Mouse (Mus musculus) cerebellum, adult 18-20 months (tissue): ENCODE measurements around the gene Dnm2.
"Not testable (repeated sequence)": the region's sequence is repeated elsewhere in the genome, so short reads cannot be mapped to it uniquely, and the experiment has no call there.

Experiments
- DNase-seq, 2 experiments: peaks; one replicate each; pipeline ENCODE4 v3.0.0; 2021

Gene Dnm2

GRCm38 (mm10) chr9:21509772-21510688 is 85.3 kb downstream of the Dnm2 start, which contains the start of gene Tmed1:
TSS of gene Tmed1 (minus strand) at chr9:21510252.
- DNase-seq: peak; percentile 94 to 97

DNA sequence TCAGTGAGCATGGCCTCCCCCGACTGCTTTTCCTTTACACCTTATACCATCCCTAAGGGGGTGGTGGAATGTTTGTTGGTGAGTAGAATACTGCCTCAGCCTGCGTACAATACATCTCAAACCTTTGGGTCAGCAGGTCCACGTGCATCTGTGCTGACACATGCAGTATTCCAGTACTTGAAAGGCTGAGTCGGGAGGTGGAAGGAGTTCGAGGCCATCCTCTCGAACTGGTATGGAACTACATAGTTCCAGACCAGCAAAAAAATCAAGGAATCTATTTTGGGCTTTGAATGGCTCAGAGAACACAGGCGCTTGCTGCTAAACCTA is 85.9 kb downstream of the Dnm2 start:
- no peak for DNase-seq

- DNase-seq: no peak
Measured at GRCm38 (mm10) chr9:21511052-21511451, 86.3 kb downstream of the Dnm2 start.

DNA sequence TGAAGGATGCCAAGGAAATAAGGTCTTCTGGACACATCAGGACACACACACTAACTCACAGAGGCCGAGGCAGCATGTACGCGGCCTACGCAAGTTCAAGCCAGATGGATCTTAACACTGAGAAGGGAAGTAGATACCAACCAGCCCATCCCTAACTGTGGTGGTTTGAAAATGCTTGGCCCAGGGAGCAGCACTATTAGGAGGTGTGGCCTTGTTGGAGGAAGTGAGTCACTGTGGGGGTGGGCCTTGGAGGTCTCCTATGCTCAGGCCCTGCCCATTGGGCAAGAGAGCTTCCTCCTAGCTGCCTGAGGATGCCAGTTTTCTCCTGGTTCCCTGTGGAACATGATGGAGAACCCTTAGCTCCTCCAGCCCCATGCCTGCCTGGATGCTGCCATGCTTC is 88.8 kb downstream of the Dnm2 start:
- no peak for DNase-seq

DNA sequence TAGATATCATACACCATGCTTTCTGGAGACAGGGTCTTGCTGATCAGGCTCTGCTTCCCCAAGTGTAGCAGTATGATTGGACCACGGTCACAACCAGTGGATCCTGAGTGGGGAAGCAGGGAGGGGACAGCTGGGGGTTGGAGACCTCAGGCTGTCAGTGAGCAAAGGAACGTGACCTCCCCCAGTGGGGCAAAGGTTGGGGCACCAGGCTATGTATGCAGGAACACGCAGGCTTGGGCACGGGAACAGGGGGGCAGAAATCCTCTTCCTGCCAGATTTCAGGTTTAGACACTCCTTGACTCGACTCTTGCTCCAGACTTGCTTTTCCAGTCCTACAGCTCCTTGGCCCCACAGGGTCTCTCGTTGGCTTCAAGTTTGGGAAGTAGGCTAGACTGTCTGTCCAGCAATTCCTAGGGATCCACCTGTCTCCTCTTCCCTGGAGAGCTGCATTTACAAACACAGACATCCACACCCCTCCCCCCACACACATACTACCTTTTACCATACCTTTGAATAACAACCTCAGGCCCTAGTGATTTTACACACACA is 93.3 kb downstream of the Dnm2 start:
- no peak for DNase-seq

GRCm38 (mm10) chr9:21518690-21519089 is 94.0 kb downstream of the Dnm2 start:
- not testable (repeated sequence) for DNase-seq

DNA sequence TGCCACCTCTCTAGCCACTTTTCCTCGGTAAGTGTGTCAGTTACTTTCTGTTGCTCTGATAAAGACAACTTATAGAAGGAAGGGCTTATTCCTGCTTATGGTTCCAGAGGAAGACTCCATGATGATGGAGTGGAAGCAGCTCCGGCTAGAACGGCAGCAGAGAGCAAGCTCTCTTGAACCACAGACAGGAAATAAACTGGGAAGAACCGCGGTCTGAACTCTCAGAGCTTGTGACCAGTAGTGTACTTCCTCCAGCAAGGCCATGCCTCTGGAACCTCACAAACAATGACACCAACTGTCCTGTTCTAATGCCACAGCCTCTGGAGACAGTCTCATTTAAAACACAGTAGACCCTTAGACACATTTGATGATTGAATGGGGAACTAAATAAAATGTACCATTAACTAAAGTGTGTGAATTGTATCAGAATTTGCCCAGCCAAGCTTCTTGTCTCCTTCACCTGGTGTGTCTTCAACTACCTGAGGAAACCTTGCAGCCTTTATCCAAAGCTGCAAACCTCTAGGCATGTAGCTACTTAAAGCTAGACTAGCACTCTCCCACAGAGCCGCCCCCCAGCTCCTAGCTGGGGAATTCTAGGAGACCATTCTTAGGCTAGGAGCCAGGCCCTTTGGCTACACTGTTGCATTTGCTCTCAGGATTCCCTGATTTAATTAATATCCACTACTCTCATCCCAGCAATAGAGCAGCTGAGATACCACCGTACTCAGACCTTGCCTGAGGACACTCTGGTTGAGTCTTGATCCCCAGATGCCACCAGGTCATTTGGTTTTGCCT is 100.6 kb downstream of the Dnm2 start:
- DNase-seq: no peak

DNA sequence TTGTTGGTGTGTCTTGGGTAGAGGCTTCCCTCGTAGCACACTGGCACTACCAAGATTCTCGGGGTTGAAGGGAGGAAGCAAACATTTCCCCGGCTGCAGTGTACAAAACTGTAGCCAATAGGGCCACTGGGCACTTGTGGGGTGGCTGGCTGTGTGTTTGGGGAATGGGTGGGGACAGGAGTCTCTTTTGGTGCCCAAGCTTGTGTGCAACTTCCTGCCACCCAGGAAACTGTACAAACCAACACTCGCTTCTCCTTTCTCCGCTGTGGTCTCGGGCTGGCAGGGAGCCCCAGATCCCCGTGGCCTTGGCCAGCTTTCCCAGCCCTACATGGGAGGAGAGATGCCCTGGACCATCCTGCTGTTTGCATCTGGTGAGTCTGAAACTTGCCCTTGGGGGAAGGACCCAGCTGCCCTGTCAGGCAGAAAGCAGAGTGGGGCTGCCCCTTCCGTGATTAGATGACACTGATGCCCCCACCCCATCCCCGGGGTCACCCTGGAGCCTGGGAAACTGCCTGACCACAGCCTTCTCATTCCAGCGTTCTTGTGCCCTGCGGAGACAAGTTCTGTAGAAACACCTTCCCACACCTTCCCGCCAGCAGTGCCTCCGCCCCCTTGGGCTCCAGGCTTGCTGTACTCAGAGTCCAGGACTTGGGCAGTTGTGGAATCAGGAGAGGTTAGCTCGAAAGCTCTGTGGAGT is 101.4 kb downstream of the Dnm2 start, which contains the start of gene AB124611:
Gene AB124611 (plus strand): TSS at position 240 of the 697 bp plus-strand sequence.
- no peak for DNase-seq

DNA sequence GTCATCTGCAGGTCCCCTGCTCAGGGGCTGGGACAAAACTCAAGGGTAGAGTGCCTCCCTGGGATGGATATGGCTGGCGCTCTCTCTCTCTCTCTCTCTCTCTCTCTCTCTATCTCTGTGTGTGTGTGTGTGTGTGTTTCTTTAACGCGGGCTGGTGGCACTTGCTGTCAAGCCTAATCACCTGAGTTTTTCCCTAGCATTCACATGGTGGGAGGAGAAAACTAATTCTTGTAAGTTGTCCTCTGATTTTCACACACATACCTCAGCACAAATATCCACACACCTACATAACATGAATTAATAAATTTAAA is 101.9 kb downstream of the Dnm2 start:
- DNase-seq: no peak

GRCm38 (mm10) chr9:21527100-21527801 is 102.5 kb downstream of the Dnm2 start:
- no peak for DNase-seq

GRCm38 (mm10) chr9:21527917-21528324 is 103.2 kb downstream of the Dnm2 start:
- DNase-seq: no peak

- no peak for DNase-seq
Measured at GRCm38 (mm10) chr9:21536501-21536900, 111.8 kb downstream of the Dnm2 start.

DNA sequence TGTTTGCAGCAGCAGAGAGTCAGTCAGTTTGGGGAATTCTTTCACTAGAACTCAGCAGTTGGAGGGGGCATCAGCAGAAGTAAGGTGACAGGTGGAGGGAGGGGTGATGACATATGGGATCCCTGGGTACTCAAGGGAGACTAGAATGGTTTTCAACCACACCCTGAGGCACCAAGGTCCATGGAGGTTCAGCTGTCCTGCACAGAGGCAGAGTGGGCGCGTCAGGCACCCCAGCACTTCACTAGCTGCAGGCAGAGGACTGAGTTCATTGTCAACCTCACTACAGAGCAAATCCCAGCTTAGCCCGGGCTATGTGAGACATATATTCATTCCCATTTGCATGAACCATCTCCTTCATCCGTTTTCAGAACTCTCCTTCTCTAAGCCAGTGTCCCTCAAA is 112.3 kb downstream of the Dnm2 start:
- no peak for DNase-seq

- no peak for DNase-seq
Measured at GRCm38 (mm10) chr9:21539981-21540753, 115.5 kb downstream of the Dnm2 start.

DNA sequence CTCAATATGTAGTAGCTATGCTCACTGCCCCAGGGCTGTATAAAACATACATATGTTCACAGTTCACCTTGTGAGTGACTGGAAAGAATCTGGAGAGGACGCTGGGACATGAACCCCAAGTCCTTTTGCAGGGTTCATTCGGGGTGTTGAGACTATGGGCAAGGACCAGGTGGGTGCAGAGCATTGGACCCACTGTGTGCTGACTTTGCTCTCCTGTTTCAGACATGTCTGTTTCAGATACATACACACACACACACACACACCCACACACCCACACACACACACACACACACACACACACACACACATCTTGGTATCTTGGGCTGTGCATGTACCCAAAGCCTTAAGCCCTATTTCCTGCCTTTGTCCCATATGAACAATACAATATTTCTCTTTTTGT is 117.3 kb downstream of the Dnm2 start:
- not testable (repeated sequence) for DNase-seq

GRCm38 (mm10) chr9:21545351-21545915 is 120.7 kb downstream of the Dnm2 start:
- peak in 1 of 2 experiments; percentile 21 for DNase-seq

GRCm38 (mm10) chr9:21545916-21546788 is 121.4 kb downstream of the Dnm2 start:
- peak; percentile 99 for DNase-seq

GRCm38 (mm10) chr9:21546789-21547074 is 122.0 kb downstream of the Dnm2 start, which contains the start of gene Carm1:
TSS of gene Carm1 (plus strand) at chr9:21546894.
- DNase-seq: no peak

GRCm38 (mm10) chr9:21547075-21547941 is 122.6 kb downstream of the Dnm2 start:
- DNase-seq: peak; percentile 56 to 58
